Comparison of ENCODE assay signal across 7 mouse cellular contexts in genomic region chr7:92669507-92670471, GRCm38 (mm10). TPM values are rescaled to one million over a fixed set of nuclear protein-coding genes. Genes with fewer than 3 reads are reported as not detected.
DNase-seq lines count a peak whose midpoint lies in the region; ATAC-seq lines count a peak whose summit lies in the region.

Gene Pcf11, minus strand, starts transcription at chr7:92669934.

- H3K27ac ChIP-seq in intestine, embryonic 16.5 days (ENCODE audit: low read length): peak within 1 kb of the TSS; percentile 99
- peak within 1 kb of the TSS; percentile 85 for H3K27ac ChIP-seq in midbrain, embryonic 11.5 days (ENCODE audit: low read depth, low read length)

- H3K36me3 ChIP-seq in intestine, embryonic 16.5 days (ENCODE audit: control insufficient read depth, insufficient read depth, low read length): no peaks in the 10 kb centered on the region
- H3K36me3 ChIP-seq in midbrain, embryonic 11.5 days (ENCODE audit: control insufficient read depth, insufficient read depth, low read length): no peaks in the 10 kb centered on the region

- intact Hi-C loops in left cerebral cortex, postnatal 36 days (cut with DNase I): loop anchor here (2.0 to 5.0 kb wide), 2 partner anchors 71 to 203 kb away; partner anchors contain the start of genes Ddias, Prcp and Rab30

- peak within 1 kb of the TSS; percentile 95 for H3K4me3 ChIP-seq in intestine, embryonic 16.5 days (ENCODE audit: low read length)
- H3K4me3 ChIP-seq in midbrain, embryonic 11.5 days (ENCODE audit: low read depth, low read length): peak within 1 kb of the TSS; percentile 84

- peak; percentile 97 for DNase-seq in adrenal gland, adult 8-10 months
- DNase-seq in embryo, embryonic 9.5 days (ENCODE audit: extremely low spot score): peak; percentile 95
- peak; percentile 85 to 96 for DNase-seq in gastrocnemius, postnatal 4 days (ENCODE audit: low spot score in 2 of 2)
- peak; percentile 95 to 96 for DNase-seq in left cerebral cortex, postnatal 36 days (ENCODE audit: low spot score in 2 of 2)
- DNase-seq in midbrain, embryonic 11.5 days (ENCODE audit: low spot score, missing footprints): peak; percentile 99
- DNase-seq in skeletal muscle tissue, adult 2 months (ENCODE audit: low read depth, low spot score): peak; percentile 99

- H3K9ac ChIP-seq in intestine, embryonic 16.5 days (ENCODE audit: low read depth, low read length): peak within 1 kb of the TSS; percentile 100
- peak within 1 kb of the TSS; percentile 93 for H3K9ac ChIP-seq in midbrain, embryonic 11.5 days (ENCODE audit: low read length)

- peaks cover 14% of the 10 kb centered on the region for H3K4me1 ChIP-seq in intestine, embryonic 16.5 days (ENCODE audit: control insufficient read depth, insufficient read depth, low read length)
- peaks cover 11% of the 10 kb centered on the region for H3K4me1 ChIP-seq in midbrain, embryonic 11.5 days (ENCODE audit: control insufficient read depth, insufficient read depth, low read length)

- peak; percentile 99 for ATAC-seq in intestine, embryonic 16.5 days
- ATAC-seq in midbrain, embryonic 11.5 days (ENCODE audit: low FRiP score): peak; percentile 98

- WGBS in intestine, embryonic 16.5 days: under 1% methylated on average over 87 of the region's 88 CpGs
- under 1% methylated on average over 88 of the region's 88 CpGs for WGBS in midbrain, embryonic 11.5 days

- no peaks in the 10 kb centered on the region for H3K27me3 ChIP-seq in intestine, embryonic 16.5 days (replicated peaks; ENCODE audit: control insufficient read depth, insufficient read depth, low read length)
- no peaks in the 10 kb centered on the region; the same call in 1 of the 2 replicates for H3K27me3 ChIP-seq in midbrain, embryonic 11.5 days (ENCODE audit: control insufficient read depth, insufficient read depth, low read length)

- no peaks in the 10 kb centered on the region for H3K9me3 ChIP-seq in intestine, embryonic 16.5 days (ENCODE audit: control insufficient read depth, low read length)
- H3K9me3 ChIP-seq in midbrain, embryonic 11.5 days (ENCODE audit: control insufficient read depth, low read length): no peaks in the 10 kb centered on the region

- peak within 1 kb of the TSS; percentile 65 for H3K4me2 ChIP-seq in intestine, embryonic 16.5 days (ENCODE audit: low read depth, low read length)
- H3K4me2 ChIP-seq in midbrain, embryonic 11.5 days: peak within 1 kb of the TSS; percentile 78

RNA-seq across cellular contexts. Expression of gene Pcf11, which starts in this region (rescaled TPM):
- total RNA-seq in adrenal gland, adult 8-10 months (2022): 10 to 100 TPM; 43.2 to 69.3 (median 64.3) TPM
- total RNA-seq in gastrocnemius, postnatal 4 days (2021): 10 to 100 TPM; 32.7 to 42.0 TPM
- polyA plus RNA-seq in intestine, embryonic 16.5 days (2015; fragmentation: Nextera tagmentation; extraction: Ambion mirVana): 15.4 and 15.9 TPM in 2 replicates
- total RNA-seq in left cerebral cortex, postnatal 36 days (2021): 10 to 100 TPM; 50.9 to 62.2 TPM
- polyA plus RNA-seq in midbrain, embryonic 11.5 days (2014; fragmentation: Nextera tagmentation; extraction: Ambion mirVana): 19.1 and 21.2 TPM in 2 replicates

Comparison
In these comparisons a context has a peak if more than half of its experiments do, and no peak if none do; other contexts are left out.
1. Peak in every context shown above with its lines: DNase-seq, ATAC-seq, H3K4me3 ChIP-seq and H3K27ac ChIP-seq.